In genomic region chr4:137927136-137927535, GRCm38 (mm10) we compare ENCODE assay signal across 18 mouse cellular contexts.
DNase-seq lines count a peak whose midpoint lies in the region; ATAC-seq and TF ChIP-seq lines count a peak whose summit lies in the region.
"Had no signal": no experiment of that assay in that cellular context is flagged by ENCODE, and none has a peak within 500 bp of the region (broad histone marks: within the 10 kb centered on the region; RNA-seq: fewer than 3 reads in every experiment).

No protein-coding gene starts in this region.

- peaks cover 50% of the 10 kb centered on the region for H3K4me1 ChIP-seq in hindbrain, embryonic 10.5 days (replicated peaks)
- peaks cover 34% of the 10 kb centered on the region for H3K4me1 ChIP-seq in hindbrain, embryonic 12.5 days
- peaks cover 32% of the 10 kb centered on the region for H3K4me1 ChIP-seq in lung, embryonic 14.5 days (ENCODE audit: insufficient read depth)
- peaks cover 31% of the 10 kb centered on the region for H3K4me1 ChIP-seq in brown adipose tissue, adult 24 weeks (ENCODE audit: control insufficient read depth, insufficient read depth, insufficient read length, low read length)
- H3K4me1 ChIP-seq in liver, embryonic 16.5 days (ENCODE audit: control insufficient read depth, low read depth, low read length) = peaks cover 51% of the 10 kb centered on the region

- no peaks in the 10 kb centered on the region for H3K9me3 ChIP-seq in hindbrain, embryonic 10.5 days
- H3K9me3 ChIP-seq in hindbrain, embryonic 12.5 days (replicated peaks) = no peaks in the 10 kb centered on the region
- H3K9me3 ChIP-seq in lung, embryonic 14.5 days (ENCODE audit: low read depth, low read length) = no peaks in the 10 kb centered on the region
- H3K9me3 ChIP-seq in liver, embryonic 16.5 days (replicated peaks; ENCODE audit: control insufficient read depth, low read length) = no peaks in the 10 kb centered on the region
- H3K9me3 ChIP-seq: embryonic facial prominence, embryonic 13.5 days; forebrain, embryonic 10.5 days; heart, embryonic 15.5 days; lung, embryonic 15.5 days; neural tube, embryonic 15.5 days had no signal

- WGBS in hindbrain, embryonic 10.5 days = 90% methylated on average over 7 of the region's 7 CpGs
- WGBS in hindbrain, embryonic 12.5 days = 84% methylated on average over 7 of the region's 7 CpGs
- WGBS in lung, embryonic 14.5 days = 51% methylated on average over 7 of the region's 7 CpGs
- 86% methylated on average over 7 of the region's 7 CpGs for WGBS in liver, embryonic 16.5 days (ENCODE audit: insufficient replicate concordance)

- H3K36me3 ChIP-seq in hindbrain, embryonic 10.5 days = peaks cover 45% of the 10 kb centered on the region
- H3K36me3 ChIP-seq in hindbrain, embryonic 12.5 days = no peaks in the 10 kb centered on the region
- H3K36me3 ChIP-seq in lung, embryonic 14.5 days (ENCODE audit: insufficient read depth) = peaks cover 23% of the 10 kb centered on the region
- no peaks in the 10 kb centered on the region; the same call in 1 of the 2 replicates for H3K36me3 ChIP-seq in liver, embryonic 16.5 days (ENCODE audit: control insufficient read depth, insufficient read depth)
- H3K36me3 ChIP-seq: heart, embryonic 15.5 days; lung, embryonic 15.5 days had no signal

- no peak for ATAC-seq in hindbrain, embryonic 12.5 days (ENCODE audit: low FRiP score)
- no peak for ATAC-seq in lung, embryonic 14.5 days (ENCODE audit: insufficient read depth)
- no peak for ATAC-seq in liver, embryonic 16.5 days (ENCODE audit: low read depth)

- 0 out of 2 replicates have a peak overlapping the region, but pooled peaks have one; percentile 30 for H3K27ac ChIP-seq in hindbrain, embryonic 10.5 days
- H3K27ac ChIP-seq in hindbrain, embryonic 12.5 days = no peak overlapping the region
- no peak overlapping the region for H3K27ac ChIP-seq in lung, embryonic 14.5 days (ENCODE audit: low read depth)
- H3K27ac ChIP-seq in brown adipose tissue, adult 24 weeks (replicated peaks; ENCODE audit: low read depth, low read length) = peak overlapping the region; percentile 26; the same call in 1 of the 2 replicates
- 0 out of 2 replicates have a peak overlapping the region, but pooled peaks have one; percentile 35 for H3K27ac ChIP-seq in liver, embryonic 16.5 days (ENCODE audit: low read length)
- H3K27ac ChIP-seq: lung, embryonic 15.5 days; neural tube, embryonic 15.5 days had no signal

- no peak overlapping the region for H3K9ac ChIP-seq in hindbrain, embryonic 12.5 days
- no peak overlapping the region for H3K9ac ChIP-seq in lung, embryonic 14.5 days
- H3K9ac ChIP-seq in liver, embryonic 16.5 days (ENCODE audit: low read depth, low read length) = no peak overlapping the region
- H3K9ac ChIP-seq: embryonic facial prominence, embryonic 13.5 days; heart, embryonic 15.5 days; lung, embryonic 15.5 days; neural tube, embryonic 15.5 days had no signal

- no peak for TF ChIP-seq CTCF in lung, embryonic 14.5 days (IDR thresholded peaks at IDR 0.05; ENCODE audit: low read depth)

- H3K27me3 ChIP-seq in hindbrain, embryonic 10.5 days (ENCODE audit: insufficient read depth, poor library complexity, severe bottlenecking) = no peaks in the 10 kb centered on the region
- H3K27me3 ChIP-seq in hindbrain, embryonic 12.5 days = no peaks in the 10 kb centered on the region
- peaks cover 26% of the 10 kb centered on the region; the same call in 1 of the 2 replicates for H3K27me3 ChIP-seq in lung, embryonic 14.5 days (ENCODE audit: insufficient read depth, low read length)
- H3K27me3 ChIP-seq in liver, embryonic 16.5 days (ENCODE audit: control insufficient read depth, insufficient read depth, low read depth, low read length) = no peaks in the 10 kb centered on the region
- H3K27me3 ChIP-seq: embryonic facial prominence, embryonic 13.5 days; heart, embryonic 15.5 days; neural tube, embryonic 15.5 days had no signal

- H3K4me3 ChIP-seq in hindbrain, embryonic 10.5 days = no peak overlapping the region
- H3K4me3 ChIP-seq in hindbrain, embryonic 12.5 days = no peak overlapping the region
- no peak overlapping the region for H3K4me3 ChIP-seq in lung, embryonic 14.5 days (ENCODE audit: low read depth, low read length)
- no peak overlapping the region for H3K4me3 ChIP-seq in brown adipose tissue, adult 24 weeks (ENCODE audit: insufficient read depth, low read depth, low read length)
- no peak overlapping the region for H3K4me3 ChIP-seq in liver, embryonic 16.5 days (ENCODE audit: low read depth, low read length)
- H3K4me3 ChIP-seq: embryonic facial prominence, embryonic 13.5 days; forebrain, embryonic 10.5 days; heart, embryonic 15.5 days; lung, embryonic 15.5 days; myocyte; neural tube, embryonic 15.5 days had no signal

- DNase-seq in hindbrain, embryonic 10.5 days (ENCODE audit: low spot score) = no peak
- peak; percentile 47 for DNase-seq in lung, embryonic 14.5 days
- no peak for DNase-seq in lung, adult 18-20 months
- DNase-seq in lung, postnatal 4 days = no peak
- DNase-seq: cerebellum, adult 9-10 months; gastrocnemius, postnatal 36 days; left cerebral cortex, postnatal 4 days; midbrain, embryonic 14.5 days; thymus, postnatal 25 days had no signal

- no peak overlapping the region for H3K4me2 ChIP-seq in hindbrain, embryonic 12.5 days (replicated peaks)
- no peak overlapping the region for H3K4me2 ChIP-seq in lung, embryonic 14.5 days
- H3K4me2 ChIP-seq in liver, embryonic 16.5 days (ENCODE audit: low read depth, low read length) = no peak overlapping the region
- H3K4me2 ChIP-seq: embryonic facial prominence, embryonic 13.5 days; heart, embryonic 15.5 days; lung, embryonic 15.5 days; neural tube, embryonic 15.5 days had no signal

Comparison
In these comparisons a context has a peak if more than half of its experiments do, and no peak if none do; other contexts are left out.
1. H3K27ac ChIP-seq: peak in hindbrain, embryonic 10.5 days (single experiment), brown adipose tissue, adult 24 weeks (single experiment) and liver, embryonic 16.5 days (single experiment); none in hindbrain, embryonic 12.5 days (single experiment) and lung, embryonic 14.5 days (single experiment).